Mouse (Mus musculus) midbrain, embryonic 13.5 days (tissue): Measurements from ENCODE around the gene Crtc2. TPM values are rescaled to one million over a fixed set of nuclear protein-coding genes. Genes with fewer than 3 reads are reported as not detected.

Experiments
- ATAC-seq: fragments of 200-750 bp; cut with Nextera tagmentation; 2 replicates; pipeline ENCODE4 v1.8.0; 2017; ENCODE audit warnings: mild to moderate bottlenecking, moderate TSS enrichment, moderate library complexity
- H3K27ac ChIP-seq: fragments of 300-500 bp; sonication (generic); 2 replicates; pipeline ENCODE4 v1.5.1; 2015; ENCODE audit warnings: inconsistent platforms, mild to moderate bottlenecking, moderate library complexity
- H3K27me3 ChIP-seq: fragments of 300-500 bp; sonication (generic); 2 replicates; pipeline ENCODE4 v1.6.1; 2015; ENCODE audit warnings: mild to moderate bottlenecking, inconsistent platforms
- H3K36me3 ChIP-seq: fragments of 300-500 bp; sonication (generic); 2 replicates; pipeline ENCODE4 v1.6.1; 2015; ENCODE audit warnings: mild to moderate bottlenecking, inconsistent platforms
- H3K4me1 ChIP-seq: fragments of 300-500 bp; sonication (generic); replicated peaks from 2 replicates; pipeline ENCODE4 v1.6.1; 2015; ENCODE audit warnings: inconsistent platforms
- H3K4me2 ChIP-seq: fragments of 300-500 bp; sonication (generic); replicated peaks from 2 replicates; pipeline ENCODE4 v1.6.1; 2015; ENCODE audit warnings: moderate library complexity, mild to moderate bottlenecking, inconsistent platforms
- H3K4me3 ChIP-seq: fragments of 300-500 bp; sonication (generic); replicated peaks from 2 replicates; pipeline ENCODE4 v1.5.1; 2015; ENCODE audit warnings: mild to moderate bottlenecking, inconsistent platforms
- H3K9ac ChIP-seq: fragments of 300-500 bp; sonication (generic); replicated peaks from 2 replicates; pipeline ENCODE4 v1.6.1; 2015; ENCODE audit warnings: mild to moderate bottlenecking, inconsistent platforms
- H3K9me3 ChIP-seq: fragments of 300-500 bp; sonication (generic); 2 replicates; pipeline ENCODE4 v1.6.1; 2016; ENCODE audit warnings: mild to moderate bottlenecking, inconsistent platforms
- WGBS: fragments of 180-500 bp; shearing (Covaris S2); methylation state at CpG from one replicate; pipeline ENCODE4 v1.1.7; 2015; 5-methylcytosine and 5-hydroxymethylcytosine counted together
- microRNA-seq: library from miRNA; unstranded; fragments of <30 nt; microRNA quantifications from one replicate; pipeline ENCODE4, GENCODE M21; 2016
- polyA plus RNA-seq: library from polyadenylated mRNA; unstranded; fragments of >200 nt; fragmentation: Nextera tagmentation; extraction: Ambion mirVana; gene quantifications from 2 replicates; pipeline ENCODE4 v1.2.1, GENCODE M21; 2015

Crtc2 gene
- polyA plus RNA-seq, 1 experiment from 2014 or later: 21.4 TPM

DNA sequence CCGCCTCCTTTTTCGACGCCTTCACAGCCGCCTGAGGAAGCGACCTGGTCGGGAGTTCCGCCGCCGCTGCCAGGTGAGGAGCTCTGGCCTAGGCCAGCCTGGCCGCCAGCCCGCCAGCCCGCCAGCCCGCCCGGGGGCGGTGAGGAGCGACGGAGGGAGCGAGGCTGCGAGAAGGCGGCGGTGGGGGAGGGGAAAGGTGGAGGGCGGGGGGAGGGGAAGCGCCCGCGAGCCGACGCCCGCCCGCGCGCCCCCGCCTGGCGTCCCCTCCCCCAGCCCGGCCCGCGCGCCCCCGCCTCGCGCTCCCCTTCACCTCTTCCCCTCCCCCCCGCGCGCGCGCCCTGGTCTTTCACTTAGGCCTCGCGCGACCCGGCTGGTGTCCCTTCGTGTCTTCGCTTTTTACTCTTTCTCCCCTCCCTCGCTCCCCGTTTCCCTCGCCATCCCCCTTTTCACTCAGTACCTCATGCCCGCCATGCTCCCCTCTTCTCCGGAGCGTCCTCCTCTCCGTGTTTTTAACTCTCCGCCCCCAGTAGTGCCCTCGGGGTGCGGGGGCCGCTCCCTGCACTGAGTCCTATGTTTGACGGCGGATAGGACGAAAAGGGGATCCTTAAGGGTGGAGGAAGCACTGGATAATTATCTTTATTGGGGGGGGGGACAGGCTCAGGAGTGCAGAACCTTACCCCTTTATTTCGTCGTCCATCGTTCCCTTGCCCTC, 39.5 kb downstream of the Crtc2 start:
- Histone ChIP-seq H3K9me3 (no peaks in the 10 kb centered on the region), H3K4me1 (peaks cover 36% of the 10 kb centered on the region), H3K27ac (peak overlapping the region; percentile 98), H3K4me3 (peak overlapping the region; percentile 77), H3K27me3 (no peaks in the 10 kb centered on the region), H3K9ac (peak overlapping the region; percentile 88), H3K36me3 (no peaks in the 10 kb centered on the region), H3K4me2 (peak overlapping the region; percentile 89)
- ATAC-seq: peak; percentile 72
- WGBS: under 1% methylated on average over 34 of the region's 68 CpGs

- Histone ChIP-seq H3K4me2 (peak overlapping the region; percentile 89), H3K36me3 (no peaks in the 10 kb centered on the region), H3K4me3 (peak overlapping the region; percentile 77), H3K27me3 (no peaks in the 10 kb centered on the region), H3K9ac (peak overlapping the region; percentile 88), H3K9me3 (no peaks in the 10 kb centered on the region), H3K4me1 (peaks cover 36% of the 10 kb centered on the region), H3K27ac (peak overlapping the region; percentile 98)
- ATAC-seq: no peak
- WGBS: 2% methylated on average over 11 of the region's 11 CpGs
These were observed 40.1 kb downstream of the Crtc2 start for GRCm38 (mm10) chr3:90294064-90294440.

DNA sequence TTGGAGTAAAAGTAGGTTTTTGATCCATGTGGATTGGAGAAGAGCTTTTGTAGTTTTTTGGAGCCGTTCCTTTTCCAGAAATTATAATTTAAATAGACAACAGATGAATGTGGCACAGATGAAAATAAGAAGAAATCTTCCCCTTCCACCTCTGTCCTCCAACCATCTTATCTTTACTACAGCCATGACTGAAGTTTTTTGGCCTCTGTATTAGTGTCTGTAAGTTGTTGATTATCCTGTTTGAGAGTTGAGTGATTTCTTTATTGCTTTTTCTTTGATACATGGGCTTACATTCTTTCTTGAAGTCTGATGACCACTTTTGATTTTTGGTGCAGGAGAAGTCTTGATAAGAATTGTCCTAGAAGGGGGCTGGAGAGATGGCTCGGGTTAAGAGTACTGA, 40.7 kb downstream of the Crtc2 start:
- no peak for ATAC-seq
- Histone ChIP-seq H3K9me3 (no peaks in the 10 kb centered on the region), H3K36me3 (no peaks in the 10 kb centered on the region), H3K4me3 (peak overlapping the region; percentile 77), H3K27ac (no peak overlapping the region), H3K27me3 (no peaks in the 10 kb centered on the region), H3K4me2 (peak overlapping the region; percentile 89), H3K9ac (peak overlapping the region; percentile 88), H3K4me1 (peaks cover 36% of the 10 kb centered on the region)
- WGBS: 64% methylated on average over 2 of the region's 2 CpGs

GRCm38 (mm10) chr3:90305801-90306200, 51.8 kb downstream of the Crtc2 start:
- no peaks in the 10 kb centered on the region for H3K36me3 ChIP-seq
- H3K9ac ChIP-seq: no peak overlapping the region
- H3K4me2 ChIP-seq: no peak overlapping the region
- WGBS: 81% methylated on average over 3 of the region's 3 CpGs
- no peak overlapping the region for H3K27ac ChIP-seq
- H3K27me3 ChIP-seq: no peaks in the 10 kb centered on the region
- no peak overlapping the region for H3K4me3 ChIP-seq
- ATAC-seq: no peak
- no peaks in the 10 kb centered on the region for H3K9me3 ChIP-seq
- H3K4me1 ChIP-seq: peaks cover 7% of the 10 kb centered on the region; the same call in 1 of the 2 replicates

DNA sequence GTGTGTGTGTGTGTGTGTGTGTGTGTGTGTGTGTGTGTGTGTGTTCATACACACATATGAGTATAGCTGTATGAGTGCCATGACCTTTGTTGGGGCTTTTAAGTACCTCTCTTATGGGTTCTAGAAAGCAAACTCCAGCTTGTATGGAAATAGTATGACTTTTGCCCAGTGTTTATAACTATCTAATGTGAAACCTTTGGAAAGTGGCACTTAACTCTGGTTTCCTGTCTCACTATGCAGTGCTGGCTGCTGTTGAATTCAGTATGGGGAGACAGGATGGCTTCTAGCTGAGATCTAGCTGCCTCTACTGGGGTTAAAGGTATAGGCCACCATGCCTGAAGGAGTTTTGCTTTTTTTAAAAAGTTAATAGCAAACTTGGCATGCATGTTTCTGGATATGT, 55.6 kb downstream of the Crtc2 start:
- H3K36me3 ChIP-seq: no peaks in the 10 kb centered on the region
- H3K4me3 ChIP-seq: no peak overlapping the region
- H3K9ac ChIP-seq: no peak overlapping the region
- no peaks in the 10 kb centered on the region for H3K9me3 ChIP-seq
- H3K4me1 ChIP-seq: peaks cover 7% of the 10 kb centered on the region; the same call in 1 of the 2 replicates
- no peak overlapping the region for H3K4me2 ChIP-seq
- no peak overlapping the region for H3K27ac ChIP-seq
- H3K27me3 ChIP-seq: no peaks in the 10 kb centered on the region
- ATAC-seq: no peak

GRCm38 (mm10) chr3:90313367-90313766, 59.4 kb downstream of the Crtc2 start:
- Histone ChIP-seq H3K4me3 (no peak overlapping the region), H3K4me2 (no peak overlapping the region), H3K4me1 (no peaks in the 10 kb centered on the region), H3K36me3 (no peaks in the 10 kb centered on the region), H3K27ac (no peak overlapping the region), H3K27me3 (no peaks in the 10 kb centered on the region), H3K9ac (no peak overlapping the region), H3K9me3 (no peaks in the 10 kb centered on the region)
- ATAC-seq: no peak

Small RNA genes within 50 kb of the gene (microRNA-seq; reads per million reads assigned to microRNA genes)
- gene Mir7012: 0.62 reads per million

Other genes with a start within 250 kb of the Crtc2 start
- 241 and 251 TPM in 2 replicates for gene 4933434E20Rik, start 202.5 kb upstream of the Crtc2 start, polyA plus RNA-seq
- gene Ubap2l, start 201.5 kb upstream of the Crtc2 start, polyA plus RNA-seq: 169 and 170 TPM in 2 replicates
- gene Tpm3, start 181.5 kb upstream of the Crtc2 start, polyA plus RNA-seq: 396 and 421 TPM in 2 replicates
- 0.34 and 0.45 TPM in 2 replicates for gene Nup210l, start 150.0 kb upstream of the Crtc2 start, polyA plus RNA-seq
- gene Rps27, start 40.5 kb upstream of the Crtc2 start, polyA plus RNA-seq: 1,033 and 1,129 TPM in 2 replicates
- gene Rab13, start 40.5 kb upstream of the Crtc2 start, polyA plus RNA-seq: 19.9 and 25.6 TPM in 2 replicates
- 90.2 and 97.6 TPM in 2 replicates for gene Jtb, start 22.6 kb upstream of the Crtc2 start, polyA plus RNA-seq
- gene Creb3l4, start 10.7 kb upstream of the Crtc2 start, polyA plus RNA-seq: 3.3 and 3.4 TPM in 2 replicates
- 57.0 and 60.9 TPM in 2 replicates for gene Slc39a1, start 6.0 kb upstream of the Crtc2 start, polyA plus RNA-seq
- gene Dennd4b, start 11.0 kb downstream of the Crtc2 start, polyA plus RNA-seq: 5.9 and 6.6 TPM in 2 replicates
- gene Gatad2b, start 39.0 kb downstream of the Crtc2 start, polyA plus RNA-seq: 15.1 and 16.0 TPM in 2 replicates
- 20.2 and 21.8 TPM in 2 replicates for gene Slc27a3, start 135.8 kb downstream of the Crtc2 start, polyA plus RNA-seq
- gene Ints3, start 179.5 kb downstream of the Crtc2 start, polyA plus RNA-seq: 29.1 and 32.6 TPM in 2 replicates
- 1.8 and 2.4 TPM in 2 replicates for gene Npr1, start 211.7 kb downstream of the Crtc2 start, polyA plus RNA-seq
- 343 and 361 TPM in 2 replicates for gene Ilf2, start 222.0 kb downstream of the Crtc2 start, polyA plus RNA-seq
- gene Snapin, start 236.9 kb downstream of the Crtc2 start, polyA plus RNA-seq: 87.9 and 89.1 TPM in 2 replicates